ENCODE assay signal across 12 mouse cellular contexts in the genomic region with DNA sequence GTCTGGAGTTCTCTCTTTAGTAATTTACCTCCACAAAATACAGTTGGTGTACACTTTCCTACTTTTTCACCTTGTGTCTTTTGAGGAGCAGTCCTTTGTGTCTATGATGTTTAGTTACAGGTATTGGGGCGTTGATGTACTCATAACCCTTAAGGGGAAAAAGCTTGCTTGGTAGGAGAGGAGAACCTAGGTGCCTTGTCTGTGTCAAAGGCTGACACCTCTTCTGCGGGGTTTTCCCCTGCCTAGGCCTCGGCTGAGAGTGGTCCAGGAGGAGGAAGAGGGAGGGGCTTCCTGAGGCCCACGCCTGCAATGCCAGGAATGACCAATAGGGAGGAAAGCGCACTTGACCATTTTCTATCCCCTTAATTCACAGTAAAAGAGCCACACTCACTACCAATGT. TPM values are rescaled to one million over a fixed set of nuclear protein-coding genes. Genes with fewer than 3 reads are reported as not detected.
DNase-seq lines count a peak whose midpoint lies in the region; ATAC-seq lines count a peak whose summit lies in the region.
"Had no signal": no experiment of that assay in that cellular context is flagged by ENCODE, and none has a peak within 500 bp of the region (broad histone marks: within the 10 kb centered on the region; RNA-seq: fewer than 3 reads in every experiment).

No protein-coding gene starts in this region.

- H3K4me3 ChIP-seq in hindbrain, embryonic 14.5 days (replicated peaks; ENCODE audit: low read length): no peak overlapping the region
- H3K4me3 ChIP-seq in hindbrain, embryonic 16.5 days (ENCODE audit: low read length): no peak overlapping the region
- H3K4me3 ChIP-seq in embryonic facial prominence, embryonic 11.5 days (ENCODE audit: low read depth, low read length): no peak overlapping the region
- H3K4me3 ChIP-seq in midbrain, embryonic 16.5 days (ENCODE audit: low read depth, low read length): no peak overlapping the region
- H3K4me3 ChIP-seq: heart, embryonic 12.5 days had no signal

- H3K9ac ChIP-seq in hindbrain, embryonic 14.5 days: no peak overlapping the region
- H3K9ac ChIP-seq in hindbrain, embryonic 16.5 days (ENCODE audit: low read depth, low read length): no peak overlapping the region
- H3K9ac ChIP-seq in embryonic facial prominence, embryonic 11.5 days (replicated peaks; ENCODE audit: low read length): no peak overlapping the region
- no peak overlapping the region for H3K9ac ChIP-seq in midbrain, embryonic 16.5 days (ENCODE audit: low read depth, low read length)
- H3K9ac ChIP-seq: heart, embryonic 12.5 days had no signal

- 44% methylated on average over 5 of the region's 5 CpGs for WGBS in hindbrain, embryonic 14.5 days
- WGBS in hindbrain, embryonic 16.5 days: 43% methylated on average over 5 of the region's 5 CpGs
- whole genome bisulfite sequencing in embryonic facial prominence, embryonic 11.5 days: 38% methylated on average over 5 of the region's 5 CpGs
- WGBS in midbrain, embryonic 16.5 days: 36% methylated on average over 5 of the region's 5 CpGs

- no peak overlapping the region for H3K27ac ChIP-seq in hindbrain, embryonic 14.5 days
- H3K27ac ChIP-seq in hindbrain, embryonic 16.5 days (ENCODE audit: low read depth, low read length): no peak overlapping the region
- H3K27ac ChIP-seq in embryonic facial prominence, embryonic 11.5 days (replicated peaks; ENCODE audit: low read depth, low read length): no peak overlapping the region
- no peak overlapping the region for H3K27ac ChIP-seq in midbrain, embryonic 16.5 days (ENCODE audit: low read length)

- no peaks in the 10 kb centered on the region for H3K4me1 ChIP-seq in hindbrain, embryonic 14.5 days (replicated peaks; ENCODE audit: control insufficient read depth, insufficient read depth, low read length)
- H3K4me1 ChIP-seq in hindbrain, embryonic 16.5 days (ENCODE audit: control insufficient read depth, insufficient read depth, low read depth, low read length): no peaks in the 10 kb centered on the region
- no peaks in the 10 kb centered on the region for H3K4me1 ChIP-seq in embryonic facial prominence, embryonic 11.5 days (ENCODE audit: control insufficient read depth, insufficient read depth, low read length)
- H3K4me1 ChIP-seq in midbrain, embryonic 16.5 days (ENCODE audit: control insufficient read depth, insufficient read depth, low read length): no peaks in the 10 kb centered on the region
- H3K4me1 ChIP-seq: heart, embryonic 12.5 days had no signal

- no peak overlapping the region for H3K4me2 ChIP-seq in hindbrain, embryonic 14.5 days (replicated peaks)
- no peak overlapping the region for H3K4me2 ChIP-seq in hindbrain, embryonic 16.5 days (ENCODE audit: low read length)
- H3K4me2 ChIP-seq in embryonic facial prominence, embryonic 11.5 days (ENCODE audit: low read depth, low read length): no peak overlapping the region
- no peak overlapping the region for H3K4me2 ChIP-seq in midbrain, embryonic 16.5 days (ENCODE audit: low read length)
- H3K4me2 ChIP-seq: heart, embryonic 12.5 days had no signal

- H3K36me3 ChIP-seq in hindbrain, embryonic 14.5 days (replicated peaks; ENCODE audit: control insufficient read depth, insufficient read depth): no peaks in the 10 kb centered on the region
- H3K36me3 ChIP-seq in hindbrain, embryonic 16.5 days (ENCODE audit: control insufficient read depth, insufficient read depth, low read length): no peaks in the 10 kb centered on the region
- no peaks in the 10 kb centered on the region for H3K36me3 ChIP-seq in embryonic facial prominence, embryonic 11.5 days (replicated peaks; ENCODE audit: control insufficient read depth, insufficient read depth, low read depth, low read length)
- no peaks in the 10 kb centered on the region for H3K36me3 ChIP-seq in midbrain, embryonic 16.5 days (ENCODE audit: control insufficient read depth, insufficient read depth, low read length)
- H3K36me3 ChIP-seq: heart, embryonic 12.5 days had no signal

- H3K9me3 ChIP-seq in hindbrain, embryonic 14.5 days (ENCODE audit: control insufficient read depth, low read length): no peaks in the 10 kb centered on the region
- no peaks in the 10 kb centered on the region for H3K9me3 ChIP-seq in hindbrain, embryonic 16.5 days (ENCODE audit: control insufficient read depth, low read length)
- H3K9me3 ChIP-seq in embryonic facial prominence, embryonic 11.5 days (replicated peaks; ENCODE audit: control insufficient read depth, low read length): no peaks in the 10 kb centered on the region
- no peaks in the 10 kb centered on the region for H3K9me3 ChIP-seq in midbrain, embryonic 16.5 days (replicated peaks; ENCODE audit: control insufficient read depth, low read length, poor library complexity, severe bottlenecking)
- H3K9me3 ChIP-seq: heart, embryonic 12.5 days had no signal

- 0 out of 2 replicates have a peak, but pooled peaks have one; percentile 24 for ATAC-seq in hindbrain, embryonic 14.5 days (ENCODE audit: low FRiP score)
- no peak for ATAC-seq in hindbrain, embryonic 16.5 days
- ATAC-seq in embryonic facial prominence, embryonic 11.5 days (replicated peaks; ENCODE audit: insufficient number of reproducible peaks, low FRiP score, low TSS enrichment, low read depth): no peak
- ATAC-seq in midbrain, embryonic 16.5 days: no peak

- H3K27me3 ChIP-seq in hindbrain, embryonic 14.5 days (ENCODE audit: control insufficient read depth, insufficient read depth, low read length): no peaks in the 10 kb centered on the region
- H3K27me3 ChIP-seq in hindbrain, embryonic 16.5 days (replicated peaks; ENCODE audit: control insufficient read depth, insufficient read depth, low read length): no peaks in the 10 kb centered on the region
- H3K27me3 ChIP-seq in embryonic facial prominence, embryonic 11.5 days (ENCODE audit: control insufficient read depth, insufficient read depth, low read length): no peaks in the 10 kb centered on the region
- no peaks in the 10 kb centered on the region for H3K27me3 ChIP-seq in midbrain, embryonic 16.5 days (ENCODE audit: control insufficient read depth, insufficient read depth, low read depth, low read length)
- H3K27me3 ChIP-seq: heart, embryonic 12.5 days had no signal

- no peak for DNase-seq in hindbrain, embryonic 14.5 days (ENCODE audit: low spot score)
- DNase-seq in A20 (ENCODE audit: low read depth, low spot score) (peak; percentile 70), ES-CJ7 (ENCODE audit: low read depth, low spot score) (peak; percentile 76)
- peak; percentile 44 for DNase-seq in embryonic facial prominence, embryonic 11.5 days (ENCODE audit: low spot score)
- no peak for DNase-seq in c-Kit-positive CD71-positive TER-119-positive erythroid progenitor cells, embryonic 14.5 days (ENCODE audit: low spot score)
- no peak for DNase-seq in Muller cell, postnatal 12 days (ENCODE audit: inconsistent ontology term)
- DNase-seq: kidney, adult 9 months; left cerebral cortex, postnatal 4 days; right cerebral cortex, postnatal 14 days had no signal

RNA-seq across cellular contexts. Expression of gene Myb, which starts 17.9 kb away (rescaled TPM):
- 2.2 and 2.3 TPM in 2 replicates for polyA plus RNA-seq in hindbrain, embryonic 14.5 days (2014; fragmentation: Nextera tagmentation; extraction: Ambion mirVana)
- 2.4 and 2.5 TPM in 2 replicates for polyA plus RNA-seq in hindbrain, embryonic 16.5 days (2015; fragmentation: Nextera tagmentation; extraction: Ambion mirVana)
- polyA plus RNA-seq in embryonic facial prominence, embryonic 11.5 days (2014; fragmentation: Nextera tagmentation; extraction: Ambion mirVana): 7.1 and 8.8 TPM in 2 replicates
- polyA plus RNA-seq in midbrain, embryonic 16.5 days (2015; fragmentation: Nextera tagmentation; extraction: Ambion mirVana): 2.4 and 2.8 TPM in 2 replicates

Comparison
In these comparisons a context has a peak if more than half of its experiments do, and no peak if none do; other contexts are left out.
1. DNase-seq: peak in A20 (single experiment), ES-CJ7 (single experiment) and embryonic facial prominence, embryonic 11.5 days (single experiment); none in hindbrain, embryonic 14.5 days (single experiment), c-Kit-positive CD71-positive TER-119-positive erythroid progenitor cells, embryonic 14.5 days (single experiment) and Muller cell, postnatal 12 days (single experiment).